Mouse (Mus musculus): ENCODE results near the gene Adarb2. TPM values are rescaled to one million over a fixed set of nuclear protein-coding genes. Genes with fewer than 3 reads are reported as not detected.

The Adarb2 gene
- polyA plus RNA-seq, 1 experiment from 2014 or later: 3.4 TPM

- 51% methylated on average over 4 of the region's 4 CpGs for WGBS
- H3K4me2 ChIP-seq: no peak overlapping the region
Observed at GRCm38 (mm10) chr13:8780441-8780840, 577.8 kb downstream of the Adarb2 start.

GRCm38 (mm10) chr13:8782636-8783035 is 580.0 kb downstream of the Adarb2 start:
- WGBS: 27% methylated on average over 4 of the region's 4 CpGs
- ATAC-seq (ENCODE audit: insufficient number of reproducible peaks, insufficient read depth, low FRiP score, low TSS enrichment, low read depth): no peak
- no peaks in the 10 kb centered on the region for H3K9me3 ChIP-seq
- H3K27me3 ChIP-seq: no peaks in the 10 kb centered on the region
- no peaks in the 10 kb centered on the region for H3K36me3 ChIP-seq
- H3K4me3 ChIP-seq (replicated peaks): no peak overlapping the region
- peaks cover 9% of the 10 kb centered on the region; the same call in 1 of the 2 replicates for H3K4me1 ChIP-seq (replicated peaks)
- H3K4me2 ChIP-seq: no peak overlapping the region
- H3K9ac ChIP-seq (replicated peaks): no peak overlapping the region
- no peak overlapping the region for H3K27ac ChIP-seq

More at GRCm38 (mm10) chr13:8780441-8780840, 577.8 kb downstream of the Adarb2 start:
- H3K9me3 ChIP-seq: no peaks in the 10 kb centered on the region
- no peak overlapping the region for H3K27ac ChIP-seq
- no peaks in the 10 kb centered on the region for H3K36me3 ChIP-seq
- no peak for ATAC-seq (ENCODE audit: insufficient number of reproducible peaks, insufficient read depth, low FRiP score, low TSS enrichment, low read depth)
- H3K27me3 ChIP-seq: no peaks in the 10 kb centered on the region
- H3K4me3 ChIP-seq (replicated peaks): no peak overlapping the region
- peaks cover 9% of the 10 kb centered on the region; the same call in 1 of the 2 replicates for H3K4me1 ChIP-seq (replicated peaks)
- no peak overlapping the region for H3K9ac ChIP-seq (replicated peaks)

GRCm38 (mm10) chr13:8783686-8784307 is 581.1 kb downstream of the Adarb2 start:
- Histone ChIP-seq H3K4me3 (replicated peaks) (no peak overlapping the region), H3K36me3 (no peaks in the 10 kb centered on the region), H3K27me3 (no peaks in the 10 kb centered on the region), H3K9me3 (no peaks in the 10 kb centered on the region), H3K4me2 (no peak overlapping the region), H3K9ac (replicated peaks) (no peak overlapping the region), H3K4me1 (replicated peaks) (peaks cover 9% of the 10 kb centered on the region; the same call in 1 of the 2 replicates), H3K27ac (no peak overlapping the region)
- 82% methylated on average over 10 of the region's 10 CpGs for WGBS
- ATAC-seq (ENCODE audit: insufficient number of reproducible peaks, insufficient read depth, low FRiP score, low TSS enrichment, low read depth): no peak

GRCm38 (mm10) chr13:8784308-8785061 is 581.8 kb downstream of the Adarb2 start:
- H3K9me3 ChIP-seq: no peaks in the 10 kb centered on the region
- H3K27ac ChIP-seq: no peak overlapping the region
- H3K4me3 ChIP-seq (replicated peaks): no peak overlapping the region
- H3K36me3 ChIP-seq: no peaks in the 10 kb centered on the region
- WGBS: 70% methylated on average over 14 of the region's 14 CpGs
- peak overlapping the region; percentile 23 for H3K4me2 ChIP-seq
- H3K27me3 ChIP-seq: no peaks in the 10 kb centered on the region
- H3K9ac ChIP-seq (replicated peaks): no peak overlapping the region
- 0 out of 2 replicates have a peak, but pooled peaks have one; percentile 22 for ATAC-seq (ENCODE audit: insufficient number of reproducible peaks, insufficient read depth, low FRiP score, low TSS enrichment, low read depth)
- peaks cover 9% of the 10 kb centered on the region; the same call in 1 of the 2 replicates for H3K4me1 ChIP-seq (replicated peaks)

GRCm38 (mm10) chr13:8785185-8785584 is 582.5 kb downstream of the Adarb2 start:
- ATAC-seq (ENCODE audit: insufficient number of reproducible peaks, insufficient read depth, low FRiP score, low TSS enrichment, low read depth): peak; percentile 75; the same call in 1 of the 2 replicates
- Histone ChIP-seq H3K4me1 (replicated peaks) (peaks cover 9% of the 10 kb centered on the region; the same call in 1 of the 2 replicates), H3K36me3 (no peaks in the 10 kb centered on the region), H3K9ac (replicated peaks) (no peak overlapping the region), H3K4me2 (peak overlapping the region; percentile 23), H3K9me3 (no peaks in the 10 kb centered on the region), H3K27me3 (no peaks in the 10 kb centered on the region), H3K27ac (no peak overlapping the region), H3K4me3 (replicated peaks) (no peak overlapping the region)
- WGBS: 26% methylated on average over 9 of the region's 9 CpGs

GRCm38 (mm10) chr13:8793217-8793616 is 590.6 kb downstream of the Adarb2 start:
- no peak for ATAC-seq (ENCODE audit: insufficient number of reproducible peaks, insufficient read depth, low FRiP score, low TSS enrichment, low read depth)
- Histone ChIP-seq H3K4me3 (replicated peaks) (no peak overlapping the region), H3K36me3 (no peaks in the 10 kb centered on the region), H3K9me3 (no peaks in the 10 kb centered on the region), H3K27me3 (no peaks in the 10 kb centered on the region), H3K9ac (replicated peaks) (no peak overlapping the region), H3K4me2 (no peak overlapping the region), H3K4me1 (replicated peaks) (no peaks in the 10 kb centered on the region), H3K27ac (no peak overlapping the region)
- 81% methylated on average over 8 of the region's 8 CpGs for WGBS

- 54% methylated on average over 6 of the region's 6 CpGs for WGBS
- Histone ChIP-seq H3K9me3 (no peaks in the 10 kb centered on the region), H3K9ac (replicated peaks) (no peak overlapping the region), H3K27me3 (no peaks in the 10 kb centered on the region), H3K4me2 (no peak overlapping the region), H3K4me3 (replicated peaks) (no peak overlapping the region), H3K27ac (no peak overlapping the region), H3K4me1 (replicated peaks) (no peaks in the 10 kb centered on the region), H3K36me3 (peaks cover 18% of the 10 kb centered on the region)
- no peak for ATAC-seq (ENCODE audit: insufficient number of reproducible peaks, insufficient read depth, low FRiP score, low TSS enrichment, low read depth)
Observed at GRCm38 (mm10) chr13:8800576-8800975, 597.9 kb downstream of the Adarb2 start.

GRCm38 (mm10) chr13:8805931-8806330 is 603.3 kb downstream of the Adarb2 start:
- no peak for ATAC-seq (ENCODE audit: insufficient number of reproducible peaks, insufficient read depth, low FRiP score, low TSS enrichment, low read depth)
- 98% methylated on average over 2 of the region's 2 CpGs for WGBS
- peaks cover 23% of the 10 kb centered on the region for H3K36me3 ChIP-seq
- no peaks in the 10 kb centered on the region for H3K4me1 ChIP-seq (replicated peaks)
- no peaks in the 10 kb centered on the region for H3K27me3 ChIP-seq
- no peak overlapping the region for H3K27ac ChIP-seq
- no peak overlapping the region for H3K9ac ChIP-seq (replicated peaks)
- no peak overlapping the region for H3K4me3 ChIP-seq (replicated peaks)
- no peaks in the 10 kb centered on the region for H3K9me3 ChIP-seq
- no peak overlapping the region for H3K4me2 ChIP-seq

All from limb, embryonic 12.5 days (tissue).